Mouse (Mus musculus): Measurements from ENCODE around the gene Myh14.

The Myh14 gene

DNA sequence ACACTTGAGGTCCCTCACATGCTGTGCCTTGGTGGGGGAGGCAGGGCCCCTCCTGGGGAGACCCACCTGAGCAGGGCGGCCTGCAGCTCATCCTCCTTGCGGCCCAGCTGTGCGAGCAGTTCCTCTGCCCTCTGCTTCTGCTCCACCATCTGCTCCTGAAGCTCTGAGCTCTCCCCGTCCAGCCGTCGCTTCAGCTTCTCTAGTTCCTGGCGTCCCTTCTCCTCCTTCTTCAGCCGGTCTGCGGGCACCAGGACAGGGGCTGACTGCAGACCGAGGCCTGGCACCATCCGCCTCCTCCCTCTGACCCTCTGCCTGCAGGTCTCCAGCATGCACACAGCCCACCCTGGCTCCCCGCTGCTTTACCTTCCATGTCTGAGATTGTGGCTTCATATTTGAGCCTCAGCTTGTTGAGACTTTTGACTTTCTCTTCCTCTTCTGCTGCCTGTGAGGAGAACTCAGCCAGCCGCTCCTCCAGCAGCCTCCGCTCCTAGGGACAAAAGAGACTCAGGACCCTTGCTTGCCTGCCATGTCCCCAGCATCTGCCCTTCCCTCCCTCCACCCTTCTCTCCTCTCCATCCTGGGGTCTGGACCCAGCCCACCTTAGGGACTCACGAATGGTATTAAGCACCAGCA is 42.1 kb downstream of the Myh14 start:
- no peak for DNase-seq

DNA sequence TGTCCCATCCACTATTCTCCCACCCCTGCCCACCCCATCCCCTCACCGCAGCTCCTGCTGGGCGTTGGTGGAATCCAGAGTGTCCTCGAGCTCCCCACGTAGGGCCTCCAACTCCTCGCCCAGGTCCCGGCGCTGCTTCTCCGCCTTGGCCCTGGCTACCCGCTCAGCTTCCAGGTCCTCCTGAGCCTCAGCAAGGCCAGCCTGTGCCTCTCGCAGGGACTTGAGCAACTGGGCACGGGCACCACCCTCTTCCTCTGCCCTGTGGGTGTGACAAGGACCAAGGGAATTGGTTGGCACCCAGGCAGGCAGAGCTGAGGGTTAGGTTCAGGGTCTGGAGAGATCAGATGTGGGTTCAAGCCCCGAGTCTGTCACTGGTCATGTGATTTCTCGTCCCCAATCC is 43.7 kb downstream of the Myh14 start:
- DNase-seq, result no peak

DNA sequence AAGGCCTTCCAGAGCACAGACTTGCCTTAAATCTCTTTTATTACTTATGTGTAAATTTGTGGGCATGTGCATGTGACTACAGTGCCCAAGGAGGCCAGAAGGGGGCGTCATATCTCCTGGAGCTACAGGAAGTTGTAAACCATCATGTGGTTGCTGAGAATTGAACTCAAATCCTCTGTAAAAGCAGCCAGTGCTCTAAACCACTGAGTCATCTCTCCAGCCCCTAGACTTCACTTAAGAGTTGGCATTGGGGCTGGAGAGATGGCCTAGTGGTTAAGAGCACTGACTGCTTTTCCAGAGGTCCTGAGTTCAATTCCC is 44.6 kb downstream of the Myh14 start:
- no peak for DNase-seq

DNA sequence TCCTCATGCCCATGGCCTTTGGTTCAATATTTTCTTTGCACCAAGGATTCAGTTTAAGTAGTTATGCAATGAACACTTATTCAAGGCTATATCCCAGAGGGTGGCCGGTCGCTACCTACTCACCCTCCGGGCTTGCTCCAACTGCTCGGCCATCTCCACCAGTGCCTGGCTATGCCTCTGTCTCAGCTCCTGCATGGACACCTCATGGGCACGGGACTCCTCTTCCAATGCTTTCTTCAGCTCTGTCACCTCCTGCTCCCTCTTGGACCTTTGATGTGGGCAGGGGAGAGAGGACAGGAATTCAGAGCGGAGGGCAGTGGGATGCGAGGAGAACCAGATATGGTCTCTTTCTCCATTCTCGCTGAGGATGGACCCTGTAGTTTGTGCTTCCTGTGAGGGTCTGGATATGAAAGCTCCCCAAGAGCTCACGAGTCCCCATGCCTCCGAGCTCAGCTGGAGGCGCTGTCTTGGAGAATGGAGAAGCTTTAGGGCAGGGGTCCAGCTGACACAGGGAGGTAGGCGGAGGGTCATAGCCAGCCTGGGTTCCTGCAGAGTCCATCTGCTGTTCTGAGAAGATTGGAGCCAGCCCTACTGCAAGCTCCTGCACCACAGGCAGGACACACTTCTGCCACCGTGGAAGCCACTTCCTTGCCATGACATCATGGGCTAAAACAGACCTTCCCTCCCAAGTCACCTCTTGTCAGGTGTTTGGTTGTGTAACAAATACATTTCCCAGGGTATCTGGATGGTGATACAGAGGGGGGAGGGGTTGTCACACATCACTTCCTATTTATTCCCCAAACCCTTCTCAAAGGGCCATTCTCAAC is 45.2 kb downstream of the Myh14 start:
- DNase-seq, result no peak

DNA sequence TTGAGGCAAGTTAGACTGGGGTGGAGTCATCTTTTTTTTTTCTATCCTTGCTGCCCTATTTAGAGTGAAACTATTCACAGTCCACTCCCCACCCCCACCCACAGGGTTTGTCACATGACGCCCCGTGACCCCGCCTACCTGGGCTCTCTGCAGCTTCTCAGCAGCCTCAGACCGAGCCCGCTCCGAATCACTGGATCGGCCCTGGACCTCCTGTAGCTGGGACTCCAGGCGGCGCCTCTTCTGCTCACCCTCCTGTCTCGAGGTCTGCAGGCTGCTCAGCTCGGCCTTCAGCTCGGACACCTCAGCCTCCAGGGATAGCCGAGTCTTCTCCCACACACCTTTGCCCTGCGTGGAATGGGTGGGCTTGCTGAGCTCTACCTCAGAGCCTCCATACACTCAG is 45.8 kb downstream of the Myh14 start:
- no peak for DNase-seq

DNA sequence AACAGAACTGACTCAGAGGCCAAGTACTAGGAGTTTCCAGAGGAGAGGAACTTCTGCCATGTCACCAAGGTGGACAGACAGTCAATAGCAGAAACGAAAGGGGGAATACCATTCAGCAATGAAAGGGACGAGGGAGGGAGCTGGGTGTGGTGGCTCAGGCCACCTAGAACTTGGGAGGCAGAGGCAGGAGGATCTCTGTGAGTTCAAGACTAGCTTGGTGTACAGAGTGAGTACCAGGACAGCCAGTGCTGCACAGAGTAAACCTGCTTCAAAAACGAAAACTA is 46.2 kb downstream of the Myh14 start:
- DNase-seq, result no peak

DNA sequence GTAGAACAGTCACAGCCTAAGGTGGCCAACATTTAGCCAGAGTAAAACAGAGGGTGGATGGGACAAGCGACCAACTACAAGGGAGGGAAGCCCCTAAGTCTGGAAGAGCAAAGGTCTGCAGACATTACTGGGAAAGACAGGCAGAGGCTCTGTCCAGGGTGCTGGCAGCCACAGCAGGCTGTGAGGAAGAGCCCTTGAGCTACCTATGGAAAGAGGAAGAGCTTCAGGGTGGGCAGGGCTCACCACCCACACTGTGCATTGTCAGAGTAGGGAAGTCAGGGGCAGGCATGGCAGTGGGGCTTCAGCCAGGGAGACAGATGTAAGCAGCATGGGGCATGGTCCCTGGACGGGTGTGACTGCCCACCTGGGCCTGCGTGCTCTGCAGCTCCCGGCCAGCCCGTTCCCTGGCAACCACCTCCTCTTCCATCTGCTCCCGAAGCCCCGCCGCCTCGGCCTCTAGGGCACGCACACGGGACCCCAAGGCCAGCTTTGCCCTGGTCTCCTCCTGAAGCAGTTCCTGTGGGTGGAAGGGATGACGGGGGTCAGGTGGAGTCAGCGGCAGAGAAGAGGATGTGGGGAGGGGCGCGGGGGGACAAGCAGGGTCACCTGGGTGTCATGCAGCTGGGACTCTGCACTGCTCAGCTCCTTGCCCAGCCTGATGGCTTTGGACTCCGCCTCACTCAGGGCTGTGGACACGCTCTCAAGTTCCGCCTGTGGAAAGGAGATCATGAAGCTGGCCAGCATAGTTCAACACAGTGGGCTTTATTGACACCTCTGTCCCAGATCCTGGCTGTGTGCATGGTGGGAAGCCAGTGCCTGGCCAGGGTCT is 46.7 kb downstream of the Myh14 start:
- DNase-seq, result no peak

DNA sequence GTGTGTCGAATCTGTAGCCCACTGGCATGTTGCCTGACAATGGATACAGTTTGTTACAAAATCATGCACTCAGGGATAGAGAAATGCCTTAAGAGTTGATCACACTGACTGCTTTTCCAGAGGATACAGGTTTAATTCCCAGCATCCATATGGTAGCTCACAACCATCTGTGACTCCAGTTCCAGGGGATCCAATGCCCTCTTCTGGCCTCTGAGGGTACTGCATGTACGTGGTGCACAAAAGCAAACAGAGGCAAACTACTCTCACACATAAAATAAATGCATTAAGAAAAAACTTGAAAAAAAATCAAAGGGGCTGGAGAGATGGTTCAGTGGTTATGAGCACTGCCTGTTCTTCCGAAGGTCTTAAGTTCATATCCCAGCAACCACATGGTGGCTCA is 53.6 kb downstream of the Myh14 start:
- DNase-seq, result no peak

DNA sequence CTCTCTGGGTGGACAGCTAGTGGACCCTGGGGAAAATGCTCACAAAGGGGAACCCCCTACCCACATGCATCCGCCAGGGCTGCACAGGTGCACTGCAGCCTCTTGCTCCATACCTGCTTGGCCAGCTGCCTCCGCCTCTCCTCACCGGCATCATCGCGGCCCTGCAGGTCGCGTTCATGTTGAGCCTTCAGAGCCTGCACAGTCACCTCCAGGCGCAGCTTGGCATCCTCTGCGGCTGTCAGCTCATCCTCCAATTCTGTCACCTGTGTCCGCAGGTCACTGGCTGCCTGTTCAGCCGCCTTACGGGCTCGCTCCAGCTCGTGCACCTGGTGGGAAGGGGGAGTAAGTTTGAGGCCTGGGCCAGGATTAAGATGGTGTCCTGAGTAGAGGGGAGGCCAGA is 54.7 kb downstream of the Myh14 start:
- DNase-seq, result no peak

DNA sequence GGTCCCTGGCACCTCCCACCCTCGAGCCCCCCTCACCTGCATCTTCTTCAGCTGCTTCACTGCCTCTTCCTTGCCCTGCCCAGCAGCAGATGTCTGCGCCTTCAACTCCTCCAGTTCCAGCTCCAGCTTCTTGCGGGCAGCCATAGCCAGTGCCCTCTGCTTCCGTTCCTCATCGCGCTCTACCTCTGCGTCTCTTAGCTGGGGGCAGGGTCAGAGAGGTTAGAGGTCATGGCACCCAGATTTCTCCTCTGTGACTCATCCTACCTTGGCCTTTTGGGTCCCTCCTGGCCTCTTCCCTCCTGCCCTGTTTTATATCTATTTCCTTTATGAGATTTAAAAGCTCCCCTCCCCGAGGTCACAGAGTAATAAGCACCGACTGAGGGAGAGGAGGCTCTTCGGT is 55.3 kb downstream of the Myh14 start:
- DNase-seq, result no peak

DNA sequence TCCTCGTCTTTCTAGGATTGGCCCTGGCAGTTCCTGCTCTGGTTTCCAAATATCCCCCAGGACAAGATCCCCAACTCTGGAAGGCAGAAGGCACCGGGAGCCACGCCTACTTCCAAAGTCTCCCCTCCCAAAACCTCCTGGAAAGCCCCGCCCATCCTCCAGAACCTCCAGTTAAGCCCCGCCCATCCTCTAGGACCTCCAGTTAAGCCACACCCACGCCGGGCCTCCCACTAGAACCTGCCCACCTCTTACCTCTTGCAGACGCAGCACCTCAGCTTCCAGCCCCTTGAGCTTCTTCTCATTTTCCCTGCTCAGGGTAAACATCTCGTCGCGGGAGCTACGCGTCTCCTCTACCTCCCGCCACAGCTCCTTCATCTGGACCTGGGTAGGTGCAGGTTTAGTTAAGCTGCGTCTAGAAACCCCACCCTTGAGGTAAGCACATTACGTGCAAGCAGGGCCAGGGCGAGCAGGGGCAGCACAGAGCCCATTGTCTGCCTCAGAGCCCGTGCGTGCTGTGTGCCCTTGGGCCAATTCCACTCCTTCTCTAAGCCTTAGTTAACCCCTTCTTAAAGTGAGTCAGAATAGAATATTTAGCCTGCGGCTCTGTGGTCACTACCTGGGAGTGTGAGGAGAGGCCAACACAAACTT is 56.5 kb downstream of the Myh14 start:
- no peak for DNase-seq

DNA sequence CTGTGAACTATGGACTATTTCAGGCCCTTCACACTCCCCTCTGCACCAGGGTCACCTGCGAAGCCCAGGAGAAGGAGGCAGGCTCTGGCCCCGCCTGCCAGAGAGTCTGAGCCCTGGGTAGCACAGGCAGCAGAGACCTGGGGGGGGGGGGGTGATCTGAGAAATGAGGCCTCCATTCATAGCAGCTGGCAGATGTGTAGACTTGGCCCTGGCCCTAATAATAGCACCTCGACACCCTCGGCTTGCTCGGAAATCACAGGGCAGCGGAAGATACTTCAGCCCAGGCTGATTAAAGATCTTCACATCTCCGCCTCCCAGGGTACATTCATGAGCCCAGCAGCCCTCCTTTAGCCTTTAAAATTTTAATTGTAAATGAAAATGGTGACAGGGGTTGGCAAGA is 58.5 kb downstream of the Myh14 start:
- no peak for DNase-seq

DNA sequence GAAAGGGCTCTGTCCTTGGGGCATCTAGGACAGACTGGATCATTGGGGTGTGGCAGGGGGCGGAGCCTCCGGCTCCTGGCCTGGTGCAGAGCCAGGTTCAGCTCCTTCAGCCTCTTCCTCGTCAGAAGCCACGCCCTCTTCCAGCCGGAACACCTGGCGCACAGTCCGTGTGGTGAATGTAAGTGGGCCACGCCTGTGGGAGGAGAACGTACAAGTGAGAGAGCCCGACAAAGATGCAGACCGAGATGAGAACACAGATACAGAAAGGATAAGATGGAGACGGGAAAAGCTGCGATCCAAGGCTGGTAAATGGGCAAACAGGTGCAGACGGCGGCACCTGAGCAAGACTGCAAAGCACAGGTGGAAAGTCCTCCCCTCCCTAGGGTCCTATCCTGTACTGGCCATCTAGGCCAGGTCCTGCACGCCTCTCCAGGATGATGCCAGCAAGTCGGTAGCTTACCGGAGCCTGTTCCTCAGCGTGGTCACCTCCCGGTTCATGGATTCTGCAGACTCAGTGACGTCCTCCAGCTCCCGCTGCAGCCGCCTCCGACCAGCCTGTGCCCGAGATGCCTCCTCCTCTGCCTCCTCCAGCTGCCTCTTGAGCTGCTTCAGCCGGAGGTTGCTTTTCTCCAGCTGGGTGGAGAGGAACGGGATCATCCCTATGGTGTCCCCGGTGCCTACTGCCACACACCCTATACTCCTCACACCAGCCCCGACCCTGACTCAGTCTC is 64.3 kb downstream of the Myh14 start:
- DNase-seq, result peak; percentile 68

DNA sequence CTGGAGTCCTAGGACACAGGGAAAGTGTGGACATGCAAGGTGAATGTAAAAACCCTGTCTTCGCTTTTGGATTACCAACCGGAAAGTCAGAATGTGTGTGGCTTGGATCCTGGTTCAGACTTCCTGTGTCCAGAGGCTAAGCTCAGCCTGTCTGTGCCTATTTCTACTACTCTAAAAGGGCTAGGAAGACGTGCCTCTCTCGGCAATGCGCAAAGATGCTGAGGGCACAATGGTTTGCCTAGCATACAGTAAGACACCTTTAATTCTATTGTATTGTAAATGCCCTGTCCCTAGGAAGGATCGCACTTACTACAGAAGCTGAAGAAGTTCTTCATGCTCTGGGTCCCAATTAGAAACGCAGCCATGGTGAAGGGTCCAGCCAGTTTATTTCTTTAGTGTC is 65.2 kb downstream of the Myh14 start:
- no peak for DNase-seq

DNA sequence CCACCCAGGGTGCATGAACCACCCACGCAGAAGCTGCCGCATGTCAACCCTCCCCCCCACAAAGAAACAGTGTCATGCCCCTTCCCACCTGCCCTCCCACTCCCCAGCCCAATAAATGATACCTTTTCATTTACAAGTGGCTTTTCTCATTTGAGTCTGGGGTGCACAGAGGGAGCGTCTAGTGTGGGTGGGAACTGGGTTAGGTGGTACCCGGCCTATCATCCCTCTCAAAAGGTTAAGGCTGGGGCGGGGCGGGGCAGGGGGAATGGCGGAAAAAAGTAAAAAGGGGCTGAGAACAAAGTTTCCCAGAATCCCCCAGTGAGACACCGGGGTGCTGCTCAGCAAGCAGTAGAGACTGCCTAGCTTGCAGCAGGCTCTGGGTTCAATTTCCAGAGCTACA is 66.0 kb downstream of the Myh14 start:
- DNase-seq, result no peak

DNA sequence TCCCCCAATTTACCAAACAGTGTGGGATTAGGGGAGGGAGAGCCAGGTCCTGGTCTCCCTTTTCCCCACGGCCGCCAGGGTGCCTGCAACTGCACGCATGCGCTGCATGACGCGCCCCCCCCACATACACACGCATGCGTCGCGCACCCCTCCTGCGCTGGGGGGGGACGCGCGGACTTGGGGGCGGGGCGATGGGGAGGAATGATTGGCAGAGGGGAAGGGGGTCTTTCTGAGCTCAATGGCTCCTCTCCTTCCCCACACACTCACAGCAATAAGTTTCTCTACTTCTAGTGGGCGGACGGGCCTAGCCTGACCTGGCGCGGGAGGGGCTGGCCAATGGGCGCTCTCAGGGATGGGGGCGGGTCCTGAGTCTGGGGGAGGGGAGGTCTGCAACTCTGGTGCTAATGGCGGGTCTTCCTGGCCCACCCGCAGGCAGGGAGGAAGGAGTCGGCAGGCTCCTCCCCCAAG is 66.5 kb downstream of the Myh14 start:
- no peak for DNase-seq

DNA sequence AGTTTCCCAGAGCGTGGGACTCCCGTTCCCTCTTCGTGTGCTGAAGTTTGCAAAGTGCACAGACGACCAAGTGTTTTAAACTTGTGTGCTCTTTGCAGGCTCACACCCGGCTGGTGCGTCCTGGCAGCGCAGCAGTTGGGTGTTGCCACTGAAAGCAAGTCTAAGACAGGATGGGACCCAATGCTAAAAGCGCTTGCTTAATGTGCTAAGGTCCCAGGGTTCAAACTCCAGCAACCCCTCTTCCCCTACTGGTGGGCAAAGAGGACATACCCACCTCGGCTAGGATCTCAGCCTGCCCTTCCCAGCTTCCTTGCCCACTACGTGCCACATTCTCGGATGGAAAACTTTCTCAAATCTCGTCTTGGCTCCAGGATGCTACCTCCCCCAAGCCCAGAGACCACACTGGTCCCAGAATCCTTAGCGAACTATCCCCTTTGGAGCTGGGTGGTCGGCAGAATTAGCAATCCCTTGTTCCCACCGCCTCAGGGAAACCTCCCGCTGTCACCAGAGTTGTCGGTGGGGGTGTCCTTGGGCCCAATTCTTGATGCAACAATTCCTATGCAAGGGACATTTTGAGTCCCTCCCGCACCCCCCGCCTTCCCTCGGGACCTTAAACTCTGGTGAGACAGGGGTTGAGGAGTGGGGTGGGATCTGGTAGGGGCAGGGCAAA is 67.3 kb downstream of the Myh14 start:
- DNase-seq, result no peak

DNA sequence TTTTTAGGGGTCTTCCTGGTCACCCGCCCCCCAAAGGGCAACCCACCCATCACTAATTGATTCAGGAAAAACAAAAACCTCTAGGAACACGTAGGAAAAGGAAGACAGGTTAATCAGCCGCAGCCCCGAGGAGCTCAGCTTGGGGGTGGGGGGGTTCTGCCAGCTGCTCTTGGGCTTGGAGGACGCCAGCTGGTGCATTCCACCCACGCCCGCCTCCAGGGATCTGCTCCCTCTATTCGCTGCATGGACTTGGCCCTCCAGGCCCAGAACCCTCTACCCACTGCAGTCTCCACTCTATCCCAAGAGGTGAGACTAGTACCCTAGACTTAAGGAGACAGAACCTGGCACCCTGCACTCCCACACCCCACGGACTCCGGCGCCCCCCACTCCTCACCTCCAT is 68.2 kb downstream of the Myh14 start:
- peak; percentile 90 for DNase-seq

DNA sequence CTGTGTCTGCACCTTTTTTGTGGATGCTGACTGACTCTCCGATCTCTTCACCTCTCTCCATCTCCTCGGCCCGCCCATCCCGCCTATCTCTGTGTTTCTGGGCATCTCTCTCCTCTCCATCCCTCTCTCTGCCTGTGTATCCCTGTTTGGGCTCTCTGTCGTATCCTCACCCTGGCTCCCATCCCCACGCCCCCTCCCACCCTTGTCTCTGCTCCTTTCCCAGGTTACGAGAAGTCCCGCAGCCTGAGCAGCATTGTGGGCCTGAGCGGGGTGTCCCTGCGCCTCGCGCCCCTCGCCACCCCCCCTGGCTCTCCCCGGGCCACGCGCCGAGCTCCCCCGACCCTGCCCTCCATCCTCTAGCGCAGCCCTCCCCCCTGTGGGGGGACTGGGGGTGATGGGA is 69.0 kb downstream of the Myh14 start:
- no peak for DNase-seq

DNA sequence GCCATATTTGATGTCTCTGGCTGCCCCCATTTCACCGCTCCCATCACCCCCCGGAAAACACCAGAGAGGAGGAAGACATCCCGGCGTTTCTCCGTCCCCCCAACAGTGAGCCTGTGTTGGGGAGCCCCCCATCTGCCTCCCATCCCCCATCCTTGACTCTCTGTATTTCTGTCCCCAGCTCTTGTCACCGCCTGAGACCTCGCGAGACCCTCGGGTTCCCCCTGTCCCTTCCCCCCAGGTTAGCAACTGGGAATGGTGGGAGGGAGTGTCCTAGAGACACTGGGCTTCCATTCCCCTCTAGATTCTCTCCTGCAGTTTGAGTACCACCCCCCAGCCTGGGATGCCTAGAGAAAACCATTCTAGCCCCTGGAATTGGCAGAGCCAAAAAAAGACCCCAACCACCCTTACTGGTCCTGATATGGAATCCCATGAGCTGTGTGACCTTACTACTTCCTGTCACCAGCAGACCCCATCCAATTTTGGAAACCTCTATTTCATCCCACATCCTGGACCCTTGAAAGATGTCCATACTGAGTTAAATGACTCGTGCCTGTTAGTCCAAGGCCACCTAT is 69.9 kb downstream of the Myh14 start:
- DNase-seq, result no peak

DNA sequence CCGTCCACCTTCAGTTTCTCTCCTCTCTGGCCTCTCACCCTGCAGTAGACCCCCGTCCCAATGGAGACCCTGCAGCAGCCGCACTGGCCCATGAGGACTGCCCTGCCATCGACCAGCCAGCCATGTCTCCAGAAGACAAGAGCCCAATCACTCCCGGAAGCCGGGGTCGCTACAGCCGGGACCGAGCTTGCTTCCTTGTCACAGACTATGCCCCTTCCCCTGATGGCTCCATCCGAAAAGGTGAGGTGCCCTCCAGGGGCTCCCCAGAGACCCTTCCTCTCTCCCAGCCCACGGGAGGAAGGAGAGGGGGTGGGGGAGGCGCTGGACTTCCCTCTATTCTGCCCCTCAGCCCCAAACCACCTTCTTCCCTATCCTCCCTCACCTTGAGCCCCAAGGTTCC is 72.3 kb downstream of the Myh14 start:
- no peak for DNase-seq

DNA sequence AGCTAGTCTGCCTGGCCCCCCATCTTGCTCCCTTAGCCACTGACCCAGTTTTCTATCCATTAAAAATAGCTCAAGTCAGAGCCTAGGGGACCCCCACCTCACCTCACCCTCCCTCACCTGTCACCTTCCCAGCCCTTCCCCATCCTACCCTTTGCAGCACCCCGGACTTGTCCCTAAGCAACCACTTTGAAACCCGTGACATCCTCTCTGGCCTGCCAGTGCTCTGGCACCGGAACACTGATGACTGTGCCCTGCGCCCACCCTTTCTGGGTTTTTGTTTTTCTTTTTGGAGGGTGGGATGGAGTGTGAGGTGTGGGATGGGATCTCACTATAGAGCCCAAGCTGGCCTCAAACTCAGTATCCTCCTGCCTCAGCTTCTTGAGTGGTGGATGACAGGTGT is 73.0 kb downstream of the Myh14 start:
- no peak for DNase-seq
